15 mouse cellular contexts compared by ENCODE assay signal in the genomic region with DNA sequence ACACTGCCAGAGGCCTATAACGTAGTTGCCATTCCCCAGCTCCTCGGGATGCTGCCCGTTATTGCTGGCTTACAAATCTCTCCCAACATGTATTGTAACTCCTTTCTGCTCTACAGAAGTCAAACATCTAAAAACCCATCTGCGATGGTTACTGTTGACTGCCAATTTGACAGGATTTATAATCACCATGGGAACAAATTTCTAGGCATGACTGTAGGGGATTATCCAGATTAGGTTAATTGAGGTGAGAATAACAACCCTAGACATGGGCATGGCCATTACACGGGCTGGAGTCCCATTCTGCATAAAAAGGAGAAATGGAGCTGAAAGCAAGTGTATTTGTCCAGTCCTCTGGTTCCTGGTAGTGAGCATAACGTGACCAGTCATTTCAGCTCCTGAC.
"Had no signal": no experiment of that assay in that cellular context is flagged by ENCODE, and none has a peak within 500 bp of the region (broad histone marks: within the 10 kb centered on the region; RNA-seq: fewer than 3 reads in every experiment).

No protein-coding gene starts in this region.

- H3K27me3 ChIP-seq: liver, embryonic 15.5 days had no signal

- H3K4me3 ChIP-seq: left cerebral cortex, adult 2 months; limb, embryonic 10.5 days; liver, embryonic 15.5 days had no signal

- H3K36me3 ChIP-seq: limb, embryonic 10.5 days; liver, embryonic 15.5 days had no signal

- H3K4me1 ChIP-seq: liver, embryonic 15.5 days had no signal

- DNase-seq: kidney, adult 8-10 months; kidney, postnatal 25 days; lung, adult 2 months; lung, postnatal 36 days; midbrain, embryonic 14.5 days; right cerebral cortex, postnatal 4 days; spleen, adult 18-20 months; thymus, postnatal 36 days had no signal

- H3K9me3 ChIP-seq: limb, embryonic 10.5 days; liver, embryonic 15.5 days had no signal

- H3K4me2 ChIP-seq: liver, embryonic 11.5 days; liver, embryonic 15.5 days had no signal

- ATAC-seq: inflammation-experienced regulatory T-cells, adult 6 months; intestine, postnatal 0 days; lung, postnatal 0 days had no signal

- H3K27ac ChIP-seq: left cerebral cortex, adult 2 months; limb, embryonic 10.5 days; liver, embryonic 15.5 days had no signal

- H3K9ac ChIP-seq: liver, embryonic 15.5 days had no signal
